Mouse (Mus musculus): ENCODE data around the gene Adap2.

DNA sequence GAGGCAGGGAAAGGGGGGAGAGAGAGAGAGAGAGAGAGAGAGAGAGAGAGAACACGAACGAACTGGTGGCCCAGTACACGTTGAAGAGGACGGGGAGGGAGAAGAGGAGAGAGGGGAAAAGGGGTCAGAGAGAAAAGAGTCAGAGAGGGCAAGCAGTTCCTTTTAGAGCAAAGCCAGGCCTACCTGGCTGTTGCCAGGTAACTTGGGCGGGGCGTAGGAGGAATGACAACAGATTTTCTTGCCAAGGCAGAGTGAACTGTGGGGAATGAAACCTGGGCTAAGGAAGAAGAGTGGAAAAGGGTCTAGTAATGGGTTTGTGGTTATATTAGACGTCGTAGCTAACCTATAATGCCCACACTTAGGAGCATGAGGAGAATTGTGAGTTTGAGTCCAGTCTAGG lies 11.0 kb upstream of the Adap2 start:
- no peak for TF ChIP-seq POLR2A (IDR thresholded peaks at IDR 0.05; ENCODE audit: low read depth, low read length)
- no peak for TF ChIP-seq CTCF (IDR thresholded peaks at IDR 0.05; ENCODE audit: extremely low read depth, insufficient read length, insufficient replicate concordance, low read depth, low read length)

Data from small intestine, adult 2 months (tissue).